Mouse (Mus musculus) CH12.LX (cell line): ENCODE results near the gene Tmem45a.

ENCODE experiments used
- ELF1 ChIP-seq: IDR thresholded peaks from 2 replicates; pipeline ENCODE4 v1.6.1; 2014; ENCODE audit warnings: low read depth, mild to moderate bottlenecking, inconsistent platforms, low read length, improper control_type of control experiment
- MEF2A ChIP-seq: IDR thresholded peaks from 2 replicates; pipeline ENCODE4 v1.6.1; 2014; ENCODE audit warnings: low read depth, mild to moderate bottlenecking, inconsistent platforms, low read length, improper control_type of control experiment, borderline replicate concordance
- NELFE ChIP-seq: IDR thresholded peaks from 2 replicates; pipeline ENCODE4 v1.6.1; 2011; ENCODE audit warnings: low read depth, low read length, improper control_type of control experiment
- POLR2A ChIP-seq: IDR thresholded peaks from 2 replicates; pipeline ENCODE4 v1.6.1; 2011; ENCODE audit warnings: low read depth, mild to moderate bottlenecking, improper control_type of control experiment, low read length
- USF1 ChIP-seq: IDR thresholded peaks from 2 replicates; pipeline ENCODE4 v1.6.1; 2014; ENCODE audit warnings: low read depth, mild to moderate bottlenecking, inconsistent platforms, low read length, improper control_type of control experiment
- USF2 ChIP-seq: conservative IDR thresholded peaks from 2 replicates; pipeline ENCODE4 v1.6.1; 2011; ENCODE audit warnings: low read depth, low read length, improper control_type of control experiment

DNA sequence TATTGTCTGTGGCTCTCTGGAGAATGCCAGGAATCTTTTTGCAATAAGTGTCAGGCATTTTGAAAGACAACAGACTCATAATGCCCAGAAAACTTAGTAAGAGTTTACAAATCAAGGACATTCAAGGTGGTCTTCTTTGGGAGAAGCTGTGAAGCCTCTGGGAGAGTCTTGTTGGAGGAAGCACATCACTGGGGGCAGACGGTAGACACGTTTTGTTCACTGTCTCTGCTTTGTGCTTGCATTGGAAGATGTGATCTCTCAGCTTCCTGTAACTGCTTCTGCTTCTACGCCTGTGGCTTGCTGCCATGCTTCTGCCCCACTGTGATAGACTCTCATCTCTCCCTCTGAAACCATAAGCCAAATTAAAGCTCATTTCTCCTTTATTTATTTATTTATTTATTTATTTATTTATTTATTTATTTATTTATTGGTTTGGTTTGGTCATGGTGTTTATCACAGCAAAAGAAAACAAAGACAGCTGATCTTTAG is 86.4 kb downstream of the Tmem45a start:
- TF ChIP-seq NELFE (no peak), POLR2A (no peak), USF2 (no peak), ELF1 (no peak), MEF2A (no peak), USF1 (no peak)
